ENCODE assay signal across 18 mouse cellular contexts in the genomic region with DNA sequence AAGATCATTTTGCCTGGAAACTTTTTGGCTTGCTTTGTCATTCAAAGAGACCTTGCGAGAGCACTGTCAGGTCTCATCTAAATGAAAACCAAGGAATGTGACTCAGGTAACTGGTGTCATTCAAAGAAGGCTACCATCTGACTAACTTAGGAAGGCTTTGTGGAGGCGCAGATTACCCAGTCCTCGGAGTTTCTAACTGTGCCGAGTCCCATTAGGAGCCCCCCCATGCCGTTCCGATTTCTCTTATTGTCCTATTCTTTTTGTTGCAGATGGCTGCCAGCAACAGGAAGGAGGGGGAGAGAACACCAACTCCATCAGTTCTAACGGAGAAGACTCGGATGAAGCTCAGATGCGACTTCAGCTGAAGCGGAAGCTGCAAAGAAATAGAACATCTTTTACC. TPM values are rescaled to one million over a fixed set of nuclear protein-coding genes. Genes with fewer than 3 reads are reported as not detected.
A peak's percentile ranks its signal among the peaks of the same experiment; 100 is the strongest.
DNase-seq lines count a peak whose midpoint lies in the region; ATAC-seq and TF ChIP-seq lines count a peak whose summit lies in the region.
"Had no signal": no experiment of that assay in that cellular context is flagged by ENCODE, and none has a peak within 500 bp of the region (broad histone marks: within the 10 kb centered on the region; RNA-seq: fewer than 3 reads in every experiment).

No protein-coding gene starts in this region.

- TF ChIP-seq CTCF in cerebellum, adult 2 months (IDR thresholded peaks at IDR 0.05; ENCODE audit: borderline replicate concordance, insufficient read depth, low read depth, low read length), result no peak
- no peak for TF ChIP-seq CTCF in hindbrain, postnatal 0 days (IDR thresholded peaks at IDR 0.05; ENCODE audit: low read depth)

- no peak for ATAC-seq in hindbrain, postnatal 0 days
- ATAC-seq in hindbrain, embryonic 13.5 days (ENCODE audit: low FRiP score), result no peak
- ATAC-seq: intestine, postnatal 0 days; liver, embryonic 12.5 days had no signal

- peaks cover 13% of the 10 kb centered on the region for H3K4me1 ChIP-seq in cerebellum, adult 2 months (ENCODE audit: control insufficient read depth, insufficient read depth, low read length)
- 0 out of 2 replicates have a peak, but pooled peaks cover 12% of the 10 kb centered on the region for H3K4me1 ChIP-seq in hindbrain, postnatal 0 days (ENCODE audit: insufficient read depth, low read length)
- H3K4me1 ChIP-seq in hindbrain, embryonic 13.5 days (replicated peaks), result peaks cover 48% of the 10 kb centered on the region
- H3K4me1 ChIP-seq in limb, embryonic 10.5 days, result peaks cover 31% of the 10 kb centered on the region
- H3K4me1 ChIP-seq: liver, embryonic 12.5 days had no signal

- H3K9me3 ChIP-seq in hindbrain, postnatal 0 days (ENCODE audit: low read length), result no peaks in the 10 kb centered on the region
- H3K9me3 ChIP-seq in hindbrain, embryonic 13.5 days, result no peaks in the 10 kb centered on the region
- H3K9me3 ChIP-seq in limb, embryonic 10.5 days (replicated peaks), result no peaks in the 10 kb centered on the region
- H3K9me3 ChIP-seq: liver, embryonic 12.5 days; lung, embryonic 15.5 days had no signal

- peak; percentile 31 to 38 for DNase-seq in cerebellum, adult 2 months
- DNase-seq in cerebellum, postnatal 4 days (ENCODE audit: low spot score in 2 of 2), result no peak
- DNase-seq in hindbrain, postnatal 0 days (ENCODE audit: low spot score), result peak; percentile 12
- DNase-seq in embryo, embryonic 10.5 days (ENCODE audit: low spot score), result peak; percentile 51
- peak; percentile 32 for DNase-seq in limb, embryonic 10.5 days (ENCODE audit: low spot score)
- no peak for DNase-seq in frontal cortex, postnatal 36 days (ENCODE audit: low spot score in 2 of 2)
- DNase-seq in spleen, postnatal 36 days (ENCODE audit: low spot score in 2 of 2), result no peak
- DNase-seq: thymus, postnatal 25 days had no signal

- WGBS in cerebellum, adult 2 months, result 23% methylated on average over 10 of the region's 10 CpGs
- WGBS in hindbrain, postnatal 0 days, result 20% methylated on average over 10 of the region's 10 CpGs
- WGBS in hindbrain, embryonic 13.5 days, result 10% methylated on average over 10 of the region's 10 CpGs
- 9% methylated on average over 10 of the region's 10 CpGs for WGBS in limb, embryonic 10.5 days

- no peaks in the 10 kb centered on the region for H3K27me3 ChIP-seq in cerebellum, adult 2 months (ENCODE audit: control insufficient read depth, insufficient read depth, low read length)
- peaks cover 14% of the 10 kb centered on the region for H3K27me3 ChIP-seq in hindbrain, postnatal 0 days (ENCODE audit: insufficient read depth, low read length)
- peaks cover 74% of the 10 kb centered on the region for H3K27me3 ChIP-seq in hindbrain, embryonic 13.5 days
- H3K27me3 ChIP-seq in limb, embryonic 10.5 days (ENCODE audit: low read depth, poor library complexity, severe bottlenecking), result peaks cover 76% of the 10 kb centered on the region
- H3K27me3 ChIP-seq: CH12.LX had no signal

- H3K9ac ChIP-seq in hindbrain, postnatal 0 days (replicated peaks; ENCODE audit: low read length), result no peak overlapping the region
- no peak overlapping the region for H3K9ac ChIP-seq in hindbrain, embryonic 13.5 days
- H3K9ac ChIP-seq: liver, embryonic 12.5 days; lung, embryonic 15.5 days had no signal

- H3K4me3 ChIP-seq in cerebellum, adult 2 months (replicated peaks; ENCODE audit: insufficient read depth, low read depth, low read length), result no peak overlapping the region
- H3K4me3 ChIP-seq in hindbrain, postnatal 0 days (ENCODE audit: low read length), result no peak overlapping the region
- no peak overlapping the region for H3K4me3 ChIP-seq in hindbrain, embryonic 13.5 days
- no peak overlapping the region for H3K4me3 ChIP-seq in limb, embryonic 10.5 days
- H3K4me3 ChIP-seq: liver, embryonic 12.5 days; lung, embryonic 15.5 days had no signal

- H3K27ac ChIP-seq in cerebellum, adult 2 months (ENCODE audit: insufficient read depth, low read length), result peak overlapping the region; percentile 58
- peak overlapping the region; percentile 29; the same call in 1 of the 2 replicates for H3K27ac ChIP-seq in hindbrain, postnatal 0 days
- H3K27ac ChIP-seq in hindbrain, embryonic 13.5 days, result no peak overlapping the region
- H3K27ac ChIP-seq in limb, embryonic 10.5 days, result no peak overlapping the region
- H3K27ac ChIP-seq: kidney, postnatal 0 days; liver, embryonic 12.5 days; lung, embryonic 15.5 days had no signal

- TF ChIP-seq POLR2A in cerebellum, adult 2 months (IDR thresholded peaks at IDR 0.05; ENCODE audit: borderline replicate concordance, insufficient read depth, low read length), result no peak

- H3K36me3 ChIP-seq in hindbrain, postnatal 0 days (ENCODE audit: insufficient read depth, low read length), result peaks cover 5% of the 10 kb centered on the region; the same call in 1 of the 2 replicates
- H3K36me3 ChIP-seq in hindbrain, embryonic 13.5 days, result peaks cover 5% of the 10 kb centered on the region; the same call in 1 of the 2 replicates
- H3K36me3 ChIP-seq in limb, embryonic 10.5 days, result no peaks in the 10 kb centered on the region
- H3K36me3 ChIP-seq: liver, embryonic 12.5 days; lung, embryonic 15.5 days had no signal

- H3K4me2 ChIP-seq in hindbrain, postnatal 0 days (ENCODE audit: low read depth, low read length), result no peak overlapping the region
- H3K4me2 ChIP-seq in hindbrain, embryonic 13.5 days, result no peak overlapping the region
- H3K4me2 ChIP-seq: liver, embryonic 12.5 days; lung, embryonic 15.5 days had no signal

RNA-seq across cellular contexts. Expression of gene Pax6, which starts 22.6 kb away (rescaled TPM):
- 84.5 and 103 TPM in 2 replicates for polyA plus RNA-seq in cerebellum, adult 2 months (2012; rRNA removed)
- total RNA-seq in hindbrain, postnatal 0 days (2014; rRNA removed), result 88.7 and 136 TPM in 2 replicates
- 68.7 and 82.3 TPM in 2 replicates for polyA plus RNA-seq in hindbrain, postnatal 0 days (2015; fragmentation: Nextera tagmentation; extraction: Ambion mirVana)
- 26.4 and 29.8 TPM in 2 replicates for polyA plus RNA-seq in hindbrain, embryonic 13.5 days (2015; fragmentation: Nextera tagmentation; extraction: Ambion mirVana)
- 0.09 and 0.15 TPM in 2 replicates for polyA plus RNA-seq in limb, embryonic 10.5 days (2016; fragmentation: Nextera tagmentation; extraction: Ambion mirVana)
- total RNA-seq: adrenal gland, adult 18-20 months; hematopoietic stem cell, adult 5-6 weeks; neutrophil, adult 5-6 weeks had no signal
- polyA plus RNA-seq: gonadal fat pad, adult 2 months; lung, embryonic 15.5 days had no signal

Comparison
In these comparisons a context has a peak if more than half of its experiments do, and no peak if none do; other contexts are left out.
1. DNase-seq: peak in cerebellum, adult 2 months (2 of 2), hindbrain, postnatal 0 days (single experiment), embryo, embryonic 10.5 days (single experiment) and limb, embryonic 10.5 days (single experiment); none in cerebellum, postnatal 4 days (0 of 2), frontal cortex, postnatal 36 days (0 of 2) and spleen, postnatal 36 days (0 of 2).
2. H3K27ac ChIP-seq: peak in cerebellum, adult 2 months (single experiment) and hindbrain, postnatal 0 days (single experiment); none in hindbrain, embryonic 13.5 days (single experiment) and limb, embryonic 10.5 days (single experiment).
3. RNA of gene Pax6, which starts 22.6 kb away (polyA plus RNA-seq): 84.5 to 103 TPM in cerebellum, adult 2 months, 68.7 to 82.3 TPM in hindbrain, postnatal 0 days and 26.4 to 29.8 TPM in hindbrain, embryonic 13.5 days; 0.09 to 0.15 TPM in limb, embryonic 10.5 days; every median in the first group is over 10 times any median in the second.